Mouse (Mus musculus) intestine, postnatal 0 days (tissue): ENCODE measurements around the gene Cnbp. TPM values are rescaled to one million over a fixed set of nuclear protein-coding genes. Genes with fewer than 3 reads are reported as not detected.

Experiments
- ATAC-seq: fragments of 200-750 bp; cut with Nextera tagmentation; 2 replicates; pipeline ENCODE4 v1.8.0; 2017; ENCODE audit warnings: mild to moderate bottlenecking, moderate TSS enrichment, moderate library complexity
- H3K27ac ChIP-seq: fragments of 300-500 bp; sonication (generic); 2 replicates; pipeline ENCODE4 v1.5.1; 2014; ENCODE audit warnings: mild to moderate bottlenecking, low read depth, low read length, moderate library complexity
- H3K27me3 ChIP-seq: fragments of 300-500 bp; sonication (generic); replicated peaks from 2 replicates; pipeline ENCODE4 v1.6.1; 2014; ENCODE audit warnings: low read length, mixed read lengths; ENCODE audit not compliant: control insufficient read depth, insufficient read depth
- H3K36me3 ChIP-seq: fragments of 300-500 bp; sonication (generic); 2 replicates; pipeline ENCODE4 v1.6.1; 2014; ENCODE audit warnings: mild to moderate bottlenecking, moderate library complexity; ENCODE audit not compliant: control insufficient read depth, insufficient read depth
- H3K4me1 ChIP-seq: fragments of 300-500 bp; sonication (generic); replicated peaks from 2 replicates; pipeline ENCODE4 v1.6.1; 2014; ENCODE audit warnings: antibody characterized with exemption, low read length, mixed read lengths; ENCODE audit not compliant: control insufficient read depth, insufficient read depth
- H3K4me2 ChIP-seq: fragments of 300-500 bp; sonication (generic); replicated peaks from 2 replicates; pipeline ENCODE4 v1.6.1; 2014; ENCODE audit warnings: low read depth, mild to moderate bottlenecking, moderate library complexity
- H3K4me3 ChIP-seq: fragments of 300-500 bp; sonication (generic); 2 replicates; pipeline ENCODE4 v1.5.1; 2014; ENCODE audit warnings: low read depth, low read length
- H3K9ac ChIP-seq: fragments of 300-500 bp; sonication (generic); 2 replicates; pipeline ENCODE4 v1.6.1; 2014; ENCODE audit warnings: mild to moderate bottlenecking, low read depth, low read length
- H3K9me3 ChIP-seq: fragments of 300-500 bp; sonication (generic); 2 replicates; pipeline ENCODE4 v1.6.1; 2016; ENCODE audit warnings: mixed run types; ENCODE audit not compliant: control insufficient read depth
- CTCF ChIP-seq: sonication (generic); IDR thresholded peaks from 2 replicates; pipeline ENCODE4 v1.5.1; 2016; ENCODE audit warnings: low read depth, mild to moderate bottlenecking, control low read depth, antibody characterized with exemption, moderate library complexity
- WGBS: fragments of 180-500 bp; shearing (Covaris S2); extraction: QIAGEN DNeasy Blood & Tissue Kit; methylation state at CpG from one replicate; pipeline ENCODE4 v1.1.7; 2014; 5-methylcytosine and 5-hydroxymethylcytosine counted together
- polyA plus RNA-seq: library from polyadenylated mRNA; unstranded; fragments of >200 nt; fragmentation: Nextera tagmentation; extraction: Ambion mirVana; gene quantifications from 2 replicates; pipeline ENCODE4 v1.2.1, GENCODE M21; 2015

Gene Cnbp
- polyA plus RNA-seq, 1 experiment from 2014 or later = 395 TPM

DNA sequence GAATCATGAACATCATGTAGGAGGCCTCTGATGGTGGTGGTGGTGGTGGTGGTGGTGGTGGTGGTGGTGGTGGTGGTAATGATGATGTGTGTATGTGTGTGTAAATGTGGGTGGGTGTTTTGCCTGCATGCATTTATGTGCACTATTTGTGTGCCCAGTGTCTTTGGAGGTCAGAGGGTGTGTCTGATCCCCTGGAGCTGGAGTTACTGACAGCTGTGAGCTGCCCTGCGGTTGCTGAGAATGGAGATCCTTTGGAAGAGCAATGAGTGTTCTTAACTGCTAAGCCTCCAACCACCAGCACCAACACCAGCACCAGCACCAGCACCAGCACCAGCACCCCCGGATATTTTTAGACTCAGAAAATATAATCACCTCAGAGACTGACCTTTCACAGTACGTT lies 31.3 kb upstream of the Cnbp start:
- Histone ChIP-seq H3K27me3 (no peaks in the 10 kb centered on the region), H3K36me3 (no peaks in the 10 kb centered on the region), H3K9ac (no peak overlapping the region), H3K9me3 (no peaks in the 10 kb centered on the region), H3K4me2 (no peak overlapping the region), H3K4me1 (0 out of 2 replicates have a peak, but pooled peaks cover 8% of the 10 kb centered on the region), H3K27ac (no peak overlapping the region), H3K4me3 (no peak overlapping the region)
- no peak for TF ChIP-seq CTCF
- WGBS = 75% methylated on average over 3 of the region's 3 CpGs
- no peak for ATAC-seq

DNA sequence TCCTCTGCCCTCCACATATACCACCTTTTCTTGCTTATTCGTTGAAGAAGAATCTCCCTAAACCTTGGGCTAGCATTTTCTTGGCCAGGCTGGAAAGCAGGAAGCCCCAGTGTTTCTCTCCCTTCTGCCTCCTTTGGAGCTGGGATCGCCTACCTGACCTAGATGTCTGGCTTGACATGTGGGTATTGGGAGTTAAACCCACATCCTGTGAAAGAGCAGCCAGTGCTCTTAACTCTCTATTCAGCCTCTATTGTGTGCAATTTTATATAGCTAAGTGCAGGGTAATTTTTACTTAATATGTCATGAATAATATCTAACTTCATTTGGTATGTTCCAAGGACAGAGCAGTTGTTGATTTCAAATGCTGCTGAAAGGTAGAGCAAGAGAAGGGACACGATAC lies 28.7 kb upstream of the Cnbp start:
- WGBS = 73% methylated on average over 3 of the region's 3 CpGs
- 0 out of 2 replicates have a peak, but pooled peaks cover 5% of the 10 kb centered on the region for H3K4me1 ChIP-seq
- TF ChIP-seq CTCF = no peak
- H3K4me2 ChIP-seq = no peak overlapping the region
- no peaks in the 10 kb centered on the region for H3K36me3 ChIP-seq
- no peaks in the 10 kb centered on the region for H3K9me3 ChIP-seq
- H3K27me3 ChIP-seq = no peaks in the 10 kb centered on the region
- ATAC-seq = no peak
- no peak overlapping the region for H3K27ac ChIP-seq
- no peak overlapping the region for H3K9ac ChIP-seq
- no peak overlapping the region for H3K4me3 ChIP-seq

DNA sequence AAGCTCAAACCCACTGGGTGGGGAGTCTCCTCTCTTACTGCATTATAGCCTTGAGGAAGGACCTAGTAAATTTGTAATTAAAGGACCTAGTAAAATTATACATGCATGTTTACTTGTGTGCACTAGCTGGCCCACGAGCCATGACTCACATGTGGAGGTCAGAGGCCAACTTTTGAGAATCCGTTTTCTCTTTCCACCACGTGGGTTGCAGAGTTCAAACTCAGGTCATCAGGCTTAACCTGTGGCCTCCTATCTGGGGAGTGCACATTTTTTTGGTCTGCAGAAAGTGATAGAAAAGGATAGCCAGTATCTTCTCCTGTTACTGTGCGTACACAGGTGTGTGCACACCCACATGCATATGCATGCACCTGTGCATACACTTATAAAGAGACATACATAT lies 28.1 kb upstream of the Cnbp start:
- no peaks in the 10 kb centered on the region for H3K9me3 ChIP-seq
- no peak overlapping the region for H3K27ac ChIP-seq
- no peak overlapping the region for H3K4me3 ChIP-seq
- ATAC-seq = no peak
- no peak overlapping the region for H3K4me2 ChIP-seq
- 0 out of 2 replicates have a peak, but pooled peaks cover 5% of the 10 kb centered on the region for H3K4me1 ChIP-seq
- no peak for TF ChIP-seq CTCF
- WGBS = 16% methylated on average over 4 of the region's 4 CpGs
- no peak overlapping the region for H3K9ac ChIP-seq
- H3K27me3 ChIP-seq = no peaks in the 10 kb centered on the region
- H3K36me3 ChIP-seq = no peaks in the 10 kb centered on the region

- no peak for TF ChIP-seq CTCF
- Histone ChIP-seq H3K27ac (peak overlapping the region; percentile 74), H3K9ac (no peak overlapping the region), H3K4me1 (0 out of 2 replicates have a peak, but pooled peaks cover 5% of the 10 kb centered on the region), H3K4me3 (no peak overlapping the region), H3K36me3 (no peaks in the 10 kb centered on the region), H3K9me3 (no peaks in the 10 kb centered on the region), H3K4me2 (no peak overlapping the region), H3K27me3 (no peaks in the 10 kb centered on the region)
- ATAC-seq = no peak
- WGBS = 65% methylated on average over 13 of the region's 13 CpGs
These were observed 25.2 kb upstream of the Cnbp start for GRCm38 (mm10) chr6:87876068-87876643.

GRCm38 (mm10) chr6:87875562-87875961 lies 24.7 kb upstream of the Cnbp start:
- H3K4me3 ChIP-seq = no peak overlapping the region
- no peak for TF ChIP-seq CTCF
- H3K27me3 ChIP-seq = no peaks in the 10 kb centered on the region
- H3K4me1 ChIP-seq = 0 out of 2 replicates have a peak, but pooled peaks cover 5% of the 10 kb centered on the region
- no peaks in the 10 kb centered on the region for H3K9me3 ChIP-seq
- no peaks in the 10 kb centered on the region for H3K36me3 ChIP-seq
- 38% methylated on average over 7 of the region's 7 CpGs for WGBS
- peak; percentile 79 for ATAC-seq
- H3K27ac ChIP-seq = peak overlapping the region; percentile 74
- no peak overlapping the region for H3K9ac ChIP-seq
- H3K4me2 ChIP-seq = no peak overlapping the region

- Histone ChIP-seq H3K4me1 (0 out of 2 replicates have a peak, but pooled peaks cover 5% of the 10 kb centered on the region), H3K4me3 (no peak overlapping the region), H3K27me3 (no peaks in the 10 kb centered on the region), H3K27ac (peak overlapping the region; percentile 69), H3K4me2 (no peak overlapping the region), H3K9ac (no peak overlapping the region), H3K36me3 (no peaks in the 10 kb centered on the region), H3K9me3 (no peaks in the 10 kb centered on the region)
- 0 out of 2 replicates have a peak, but pooled peaks have one; percentile 9 for ATAC-seq
- TF ChIP-seq CTCF = no peak
- WGBS = 43% methylated on average over 1 of the region's 1 CpGs
These were observed 24.2 kb upstream of the Cnbp start for GRCm38 (mm10) chr6:87875083-87875482.
